Mouse (Mus musculus) E14TG2a.4 (cell line): Measurements from ENCODE around the gene Hist2h4.

ENCODE experiments used
- CTCF ChIP-seq: conservative IDR thresholded peaks from 2 replicates; pipeline ENCODE4 v1.5.1; 2014; ENCODE audit warnings: low read length
- NANOG ChIP-seq: IDR thresholded peaks from 2 replicates; pipeline ENCODE4 v1.6.1; 2014; ENCODE audit warnings: borderline replicate concordance, low read length, mixed read lengths

- TF ChIP-seq CTCF, result no peak
- TF ChIP-seq NANOG, result no peak
These were observed 5.1 kb upstream of the Hist2h4 start, which contains the start of gene Hist2h3b for GRCm38 (mm10) chr3:96268051-96268775.
